Mouse (Mus musculus) bone marrow, adult 2 months (tissue): ENCODE results near the gene Gm17606. TPM values are rescaled to one million over a fixed set of nuclear protein-coding genes. Genes with fewer than 3 reads are reported as not detected.

Experiments
- H3K27ac ChIP-seq: fragments of 200-500 bp; 2 replicates; pipeline ENCODE4 v1.5.1; 2012; ENCODE audit warnings: low read depth, mild to moderate bottlenecking, control low read depth, inconsistent platforms, low read length; ENCODE audit not compliant: control insufficient read depth, poor library complexity, insufficient read depth
- H3K4me1 ChIP-seq: fragments of 200-500 bp; 2 replicates; pipeline ENCODE4 v1.6.1; 2011; ENCODE audit warnings: low read length; ENCODE audit not compliant: control insufficient read depth, insufficient read depth
- H3K4me3 ChIP-seq: fragments of 200-500 bp; replicated peaks from 2 replicates; pipeline ENCODE3; 2011; ENCODE audit warnings: mild to moderate bottlenecking, low read depth, low read length, control low read depth; ENCODE audit not compliant: control insufficient read depth
- CTCF ChIP-seq: fragments of 200-500 bp; IDR thresholded peaks from 2 replicates; pipeline ENCODE4 v1.5.1; 2011; ENCODE audit warnings: low read length, control low read depth; ENCODE audit not compliant: control insufficient read depth, insufficient read depth
- POLR2A ChIP-seq: fragments of 200-500 bp; IDR thresholded peaks from 2 replicates; pipeline ENCODE4 v1.6.1; 2011; ENCODE audit warnings: low read depth, mild to moderate bottlenecking, control low read depth, low read length, borderline replicate concordance; ENCODE audit not compliant: control insufficient read depth
- WGBS: fragments of 180-500 bp; shearing (Covaris S2); methylation state at CpG from one replicate; pipeline ENCODE4 v1.1.7; 2018; 5-methylcytosine and 5-hydroxymethylcytosine counted together
- polyA plus RNA-seq: library from polyadenylated mRNA; stranded (reverse); fragments of >200 nt; gene quantifications from 2 replicates; pipeline ENCODE4 v1.2.4, GENCODE M21; 2011; ENCODE audit warnings: low replicate concordance; ENCODE audit not compliant: missing spikeins, insufficient read depth, insufficient read length

Gene Gm17606
- polyA plus RNA-seq, 1 experiment, result not detected

DNA sequence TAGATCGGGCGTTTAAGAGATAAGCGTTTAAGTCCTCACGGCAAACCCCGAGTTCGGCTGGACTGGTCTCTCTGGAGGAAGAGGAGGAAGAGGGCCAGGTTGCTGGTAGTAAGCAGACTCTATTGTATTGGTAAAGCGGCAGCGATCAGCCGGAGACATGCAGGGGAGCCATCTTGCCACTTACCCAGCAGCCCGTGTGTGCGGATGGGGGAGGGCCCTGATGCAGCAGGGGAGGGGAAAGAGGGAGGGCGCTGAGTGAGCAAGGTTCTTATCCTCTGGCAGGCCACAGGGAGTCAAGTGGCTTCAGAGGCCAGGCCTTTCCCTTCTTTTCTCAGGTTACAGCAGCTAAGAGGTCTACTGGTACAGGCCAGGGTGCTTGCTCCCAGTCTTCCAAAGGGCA is 12.7 kb downstream of the Gm17606 start:
- 3% methylated on average over 12 of the region's 12 CpGs for WGBS
- H3K27ac ChIP-seq, result peak overlapping the region; percentile 67
- H3K4me3 ChIP-seq, result peak overlapping the region; percentile 80
- TF ChIP-seq POLR2A, result peak; percentile 67; the same call in 1 of the 2 replicates
- TF ChIP-seq CTCF, result no peak
- no peaks in the 10 kb centered on the region for H3K4me1 ChIP-seq

DNA sequence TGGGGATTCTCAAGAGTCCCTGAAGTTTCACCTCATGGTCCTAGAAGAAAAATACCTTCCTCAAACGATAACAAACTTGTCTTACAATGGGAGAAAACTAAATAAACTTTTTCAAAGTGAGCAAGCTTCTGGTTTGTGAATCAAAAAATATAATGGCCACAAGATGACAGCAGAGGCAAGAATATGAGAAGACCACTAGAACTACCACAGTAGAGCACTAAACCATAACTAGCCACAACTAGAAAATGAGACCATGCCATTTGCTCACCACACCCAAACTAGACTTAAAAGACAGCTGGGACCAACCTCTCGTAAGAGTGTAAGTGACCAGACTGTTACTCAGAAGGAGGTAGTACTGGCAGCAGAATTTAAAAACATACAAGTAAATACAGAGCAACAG is 19.3 kb downstream of the Gm17606 start:
- TF ChIP-seq CTCF, result no peak
- TF ChIP-seq POLR2A, result no peak
- no peak overlapping the region for H3K4me3 ChIP-seq
- no peak overlapping the region for H3K27ac ChIP-seq
- 87% methylated on average over 2 of the region's 2 CpGs for WGBS
- no peaks in the 10 kb centered on the region for H3K4me1 ChIP-seq

DNA sequence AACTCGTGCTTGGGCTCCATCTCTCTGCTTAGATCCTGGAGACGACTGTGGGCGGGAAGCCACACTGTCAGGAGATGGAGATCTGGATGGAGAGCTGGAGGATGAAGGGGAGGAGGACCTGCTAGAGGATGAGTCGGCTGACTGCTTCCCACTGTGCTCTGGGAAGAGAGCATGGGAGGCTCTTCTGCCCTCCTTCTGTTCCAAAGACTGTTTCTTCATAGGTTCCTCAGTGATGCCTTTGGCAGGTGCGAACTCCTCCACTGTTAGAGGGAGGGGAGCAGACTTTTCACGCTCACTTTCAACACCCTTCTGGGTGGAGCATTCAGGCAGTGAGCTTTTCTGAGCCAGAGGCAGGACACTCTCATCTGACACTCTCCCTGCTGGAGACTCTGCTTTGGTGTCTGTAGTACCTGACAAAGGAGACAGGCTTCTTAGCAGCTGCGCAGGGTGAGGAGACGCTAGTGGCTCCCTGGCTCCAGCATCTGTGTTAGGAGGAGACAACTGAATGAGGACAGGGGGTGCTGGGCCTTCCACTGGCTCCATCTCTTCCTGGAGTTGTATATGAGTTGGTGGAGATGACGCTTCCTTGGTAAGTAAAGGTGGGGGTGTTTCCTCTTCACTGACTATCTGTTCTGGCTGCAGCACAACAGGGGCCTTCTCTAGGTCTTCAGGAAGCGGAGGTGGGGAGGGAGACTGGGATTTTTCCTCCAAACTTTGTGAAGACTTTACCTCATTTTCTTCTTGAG is 23.9 kb downstream of the Gm17606 start:
- WGBS, result 90% methylated on average over 10 of the region's 10 CpGs

DNA sequence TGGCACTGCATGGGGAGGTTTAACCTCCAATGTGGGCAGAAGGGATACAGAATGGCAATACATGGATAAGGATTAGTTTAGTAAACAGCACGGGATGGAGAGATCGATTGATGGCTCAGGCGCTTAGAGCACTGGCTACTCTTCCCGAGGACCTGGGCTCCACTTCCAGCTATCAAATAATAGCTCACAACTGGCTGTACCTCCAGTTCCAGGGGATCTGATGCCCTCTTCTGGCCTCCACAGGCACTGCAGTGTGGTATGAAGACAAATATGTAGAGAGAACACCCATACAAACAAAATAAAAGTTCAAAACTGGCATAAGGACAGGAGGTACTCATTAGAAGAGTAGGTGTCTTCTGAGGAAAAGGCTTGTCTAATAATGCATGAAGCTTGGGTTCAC is 28.6 kb downstream of the Gm17606 start:
- 65% methylated on average over 4 of the region's 4 CpGs for WGBS

More for the DNA sequence above, 23.9 kb downstream of the Gm17606 start:
- TF ChIP-seq CTCF (no peak), POLR2A (no peak)
- Histone ChIP-seq H3K4me3 (no peak overlapping the region), H3K27ac (no peak overlapping the region), H3K4me1 (no peaks in the 10 kb centered on the region)

DNA sequence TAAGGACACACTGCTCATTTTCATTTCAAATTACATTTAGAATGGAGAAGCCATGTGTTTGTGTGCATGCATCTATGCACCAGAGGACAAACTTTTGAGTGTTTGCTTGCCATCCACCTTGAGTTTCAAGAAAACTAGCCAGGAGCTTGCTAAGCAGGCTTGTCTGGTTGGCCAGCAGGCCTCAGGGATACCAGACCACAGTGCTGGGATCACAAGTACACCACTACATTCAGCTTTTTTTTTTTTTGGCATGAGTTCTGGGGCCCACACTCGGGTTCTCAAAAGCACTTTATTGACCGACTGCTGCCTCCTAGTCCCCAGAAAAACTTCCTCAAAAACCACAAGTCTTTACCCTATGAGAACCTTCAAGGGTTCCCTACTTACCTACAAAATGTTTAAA is 33.6 kb downstream of the Gm17606 start:
- TF ChIP-seq CTCF, result no peak
- no peak overlapping the region for H3K27ac ChIP-seq
- H3K4me3 ChIP-seq, result no peak overlapping the region
- 30% methylated on average over 2 of the region's 2 CpGs for WGBS
- no peaks in the 10 kb centered on the region for H3K4me1 ChIP-seq

More for the DNA sequence above, 28.6 kb downstream of the Gm17606 start:
- Histone ChIP-seq H3K4me3 (no peak overlapping the region), H3K4me1 (no peaks in the 10 kb centered on the region), H3K27ac (no peak overlapping the region)
- TF ChIP-seq POLR2A, result no peak
- peak; percentile 68 for TF ChIP-seq CTCF

DNA sequence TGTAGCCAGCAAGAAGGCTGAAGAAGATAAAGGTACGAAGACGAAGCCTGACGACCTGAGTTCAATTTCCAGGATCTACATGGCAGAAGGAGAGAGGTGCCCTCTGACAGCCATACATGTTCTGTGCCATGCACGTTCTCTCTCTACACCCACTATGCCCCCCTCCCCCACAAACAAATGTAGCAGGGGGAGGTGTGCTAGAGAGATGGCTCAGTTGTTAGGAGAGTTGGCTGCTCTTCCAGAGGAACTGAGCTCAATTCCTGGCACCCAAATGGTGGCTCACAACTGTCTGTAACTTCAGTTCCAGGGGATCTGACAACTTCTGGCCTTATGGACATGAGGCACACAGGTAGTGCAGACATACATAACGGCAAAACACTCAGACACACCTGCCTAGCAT is 35.5 kb downstream of the Gm17606 start:
- no peaks in the 10 kb centered on the region for H3K4me1 ChIP-seq
- no peak overlapping the region for H3K27ac ChIP-seq
- TF ChIP-seq CTCF (no peak), POLR2A (no peak)
- no peak overlapping the region for H3K4me3 ChIP-seq
- 83% methylated on average over 5 of the region's 5 CpGs for whole genome bisulfite sequencing

DNA sequence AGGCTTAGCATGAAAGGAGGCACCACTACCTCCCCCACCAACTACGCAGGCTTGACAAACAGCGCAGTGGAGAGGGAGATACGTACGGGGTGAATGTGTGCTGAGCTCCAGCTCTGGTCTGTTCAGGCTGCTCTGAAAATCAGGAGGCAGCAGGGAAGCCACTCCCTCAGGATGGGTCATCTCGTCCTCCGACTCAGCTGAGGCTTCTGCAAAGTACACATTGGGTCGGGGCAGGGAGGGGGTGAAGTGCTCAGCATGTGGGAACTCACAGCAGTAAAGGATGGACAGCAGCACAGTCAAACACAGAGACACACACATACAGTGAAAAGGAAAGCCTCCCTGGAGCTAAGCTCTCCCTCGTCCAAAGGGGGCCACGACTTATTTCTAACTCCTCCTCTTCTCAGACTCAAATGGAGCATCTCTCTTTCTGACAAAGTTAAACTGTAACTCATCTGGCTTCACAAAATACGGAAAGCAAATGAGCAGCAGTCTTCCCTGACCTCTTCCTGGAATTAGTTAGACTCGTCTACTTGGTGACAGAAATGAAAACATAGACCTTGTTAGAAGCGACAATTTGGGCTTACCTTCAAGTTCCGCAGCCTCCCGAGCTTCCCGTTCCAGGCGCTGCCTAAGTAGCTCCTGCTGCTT is 38.0 kb downstream of the Gm17606 start:
- Histone ChIP-seq H3K27ac (no peak overlapping the region), H3K4me3 (no peak overlapping the region), H3K4me1 (no peaks in the 10 kb centered on the region)
- TF ChIP-seq POLR2A, result no peak
- TF ChIP-seq CTCF, result no peak
- 92% methylated on average over 16 of the region's 16 CpGs for WGBS

DNA sequence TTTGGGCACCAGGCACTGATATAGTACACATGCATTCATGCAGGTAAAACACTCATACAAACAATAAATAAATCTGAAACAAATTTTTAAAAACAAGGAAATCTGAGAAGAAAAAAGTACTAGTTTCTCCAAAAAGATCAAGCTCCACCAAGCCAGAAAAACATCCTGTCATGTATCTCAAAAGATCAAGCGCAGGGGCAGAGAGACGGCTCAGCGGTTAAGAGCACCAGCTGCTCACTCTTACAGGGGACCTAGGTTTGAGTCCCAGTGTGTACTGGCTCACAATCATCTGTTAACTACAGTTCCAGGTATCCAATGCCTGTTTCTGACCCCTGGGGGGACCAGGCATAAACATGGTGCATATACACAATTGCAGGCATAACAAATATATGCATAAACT is 41.6 kb downstream of the Gm17606 start:
- WGBS, result 80% methylated on average over 3 of the region's 3 CpGs
- TF ChIP-seq POLR2A (no peak), CTCF (no peak)
- H3K4me1 ChIP-seq, result no peaks in the 10 kb centered on the region
- no peak overlapping the region for H3K27ac ChIP-seq
- H3K4me3 ChIP-seq, result no peak overlapping the region
